Mouse (Mus musculus) fibroblast of lung, adult 2 months (primary cell): ENCODE results near the gene Zmynd8.
"Not testable (repeated sequence)": the region's sequence is repeated elsewhere in the genome, so short reads cannot be mapped to it uniquely, and the experiment has no call there.

Source experiments
- DNase-seq: peaks from one replicate; pipeline ENCODE4 v3.0.0-alpha.2; 2011; ENCODE audit warnings: low read depth

The Zmynd8 gene

GRCm38 (mm10) chr2:165808179-165808975 is 90.4 kb downstream of the Zmynd8 start:
- DNase-seq: no peak

GRCm38 (mm10) chr2:165800174-165800573 is 98.6 kb downstream of the Zmynd8 start:
- not testable (repeated sequence) for DNase-seq

GRCm38 (mm10) chr2:165797876-165798275 is 100.9 kb downstream of the Zmynd8 start:
- no peak for DNase-seq

- no peak for DNase-seq
Observed at GRCm38 (mm10) chr2:165793283-165793638, 105.6 kb downstream of the Zmynd8 start.

- no peak for DNase-seq
Observed at GRCm38 (mm10) chr2:165792431-165793282, 106.2 kb downstream of the Zmynd8 start.

DNA sequence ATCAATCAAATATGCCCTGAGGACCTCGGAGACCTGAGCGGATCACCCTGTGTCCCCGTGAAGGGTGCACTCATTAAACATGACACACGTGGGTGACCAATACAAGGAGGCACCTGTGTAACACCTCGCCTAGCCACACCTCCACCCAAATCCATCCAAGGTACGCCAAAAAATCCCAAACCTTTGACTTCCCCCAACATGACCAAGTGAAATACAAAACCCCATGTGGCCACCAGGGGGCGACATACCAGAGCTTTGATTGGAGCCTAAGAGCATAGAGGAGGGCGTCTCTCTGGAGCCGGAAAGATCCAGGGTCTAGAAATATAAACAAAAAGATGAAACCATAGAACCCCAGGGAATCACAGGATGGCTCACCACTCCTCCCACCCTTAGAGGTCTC is 107.2 kb downstream of the Zmynd8 start:
- DNase-seq: no peak

DNA sequence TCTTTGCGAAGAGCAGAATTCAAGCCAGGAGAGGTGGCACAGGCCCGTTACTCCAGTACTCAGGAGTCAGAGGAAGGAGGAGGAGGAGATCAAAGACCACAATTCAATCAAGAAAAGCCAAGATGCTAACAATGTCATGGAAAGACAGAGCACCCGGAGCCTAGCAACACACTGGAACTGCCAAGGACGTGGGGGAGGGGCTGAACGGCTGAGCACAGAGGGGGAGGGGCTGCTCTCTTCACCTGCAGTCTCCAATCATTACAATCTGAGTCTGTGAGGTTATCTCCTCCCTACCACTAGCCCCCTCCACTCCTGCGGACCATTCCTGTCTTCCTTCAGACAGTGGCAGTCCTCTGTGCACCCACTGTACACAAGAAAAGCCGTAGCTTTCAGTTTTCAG is 107.8 kb downstream of the Zmynd8 start:
- no peak for DNase-seq

GRCm38 (mm10) chr2:165789667-165790066 is 109.1 kb downstream of the Zmynd8 start:
- DNase-seq: no peak

DNA sequence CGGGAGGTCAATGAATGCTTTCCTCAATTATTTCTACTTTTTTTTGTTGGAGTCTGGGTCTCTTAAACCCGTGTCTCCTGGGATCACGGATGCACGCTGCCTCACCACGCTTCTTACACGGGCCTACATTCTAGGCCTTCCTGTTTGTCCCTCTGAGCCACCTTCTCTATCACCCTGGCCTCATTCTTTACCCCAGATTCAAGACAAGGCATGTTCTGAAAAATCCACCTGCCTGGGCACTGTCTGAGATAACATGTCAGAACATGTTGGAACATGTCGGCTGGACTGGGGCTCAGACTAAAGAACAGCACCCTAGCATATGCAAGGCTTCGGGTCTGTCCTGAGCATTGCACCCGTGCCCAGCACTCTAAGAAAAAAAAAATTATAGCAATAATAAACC is 110.0 kb downstream of the Zmynd8 start:
- no peak for DNase-seq

- no peak for DNase-seq
Observed at GRCm38 (mm10) chr2:165788005-165788404, 110.8 kb downstream of the Zmynd8 start.

DNA sequence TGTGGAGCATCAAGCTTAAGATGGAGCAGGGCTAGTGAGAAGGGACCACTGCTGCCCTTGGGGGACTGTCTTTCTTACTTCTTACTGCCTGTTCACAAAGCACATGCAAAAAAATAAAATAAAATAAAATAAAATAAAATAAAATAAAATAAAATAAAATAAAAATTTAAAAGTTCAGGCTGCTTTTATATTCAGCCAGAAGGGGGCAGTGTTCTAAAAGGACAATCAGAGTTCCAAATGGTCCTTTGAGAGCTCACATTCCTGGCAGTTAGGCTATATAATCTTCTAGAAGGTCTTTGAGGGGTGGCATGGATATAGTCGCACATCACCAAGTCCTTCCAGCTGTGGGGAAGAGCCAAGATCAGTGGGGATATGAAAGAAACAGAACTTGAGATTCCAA is 112.3 kb downstream of the Zmynd8 start:
- no peak for DNase-seq

GRCm38 (mm10) chr2:165785312-165786036 is 113.3 kb downstream of the Zmynd8 start:
- no peak for DNase-seq

- DNase-seq: peak; percentile 28
Observed at GRCm38 (mm10) chr2:165782324-165782723, 116.5 kb downstream of the Zmynd8 start.

GRCm38 (mm10) chr2:165778927-165779326 is 119.9 kb downstream of the Zmynd8 start:
- DNase-seq: peak; percentile 43

DNA sequence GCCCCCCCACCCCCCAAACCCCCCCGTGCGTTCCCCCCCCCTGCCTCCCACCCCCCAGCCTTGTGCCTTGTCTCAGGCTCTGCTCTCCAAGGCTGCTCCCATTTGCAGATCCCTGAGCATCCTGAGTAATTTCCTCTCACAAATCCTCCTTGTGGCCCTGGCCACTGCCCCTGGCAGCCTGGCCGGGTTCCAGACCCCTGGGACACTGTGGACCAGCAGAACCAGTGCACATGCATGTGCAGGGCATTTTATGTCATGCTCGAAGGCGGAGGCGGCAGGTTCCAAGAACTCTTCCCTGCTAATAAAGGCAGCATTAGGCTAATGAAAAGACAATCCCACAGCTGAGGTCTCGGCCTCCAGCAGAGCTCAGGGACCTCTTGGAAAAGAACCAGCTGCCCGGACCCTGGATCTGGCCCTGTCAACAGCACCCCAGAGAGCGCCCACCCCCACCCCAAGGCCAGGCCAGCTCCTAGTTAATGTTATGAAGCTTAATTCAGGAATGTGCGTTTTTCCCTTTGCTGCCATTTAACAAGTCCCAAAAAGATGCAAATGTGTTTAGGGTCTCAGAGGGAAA is 129.4 kb downstream of the Zmynd8 start:
- no peak for DNase-seq

- DNase-seq: no peak
Observed at GRCm38 (mm10) chr2:165768805-165769358, 129.9 kb downstream of the Zmynd8 start.

DNA sequence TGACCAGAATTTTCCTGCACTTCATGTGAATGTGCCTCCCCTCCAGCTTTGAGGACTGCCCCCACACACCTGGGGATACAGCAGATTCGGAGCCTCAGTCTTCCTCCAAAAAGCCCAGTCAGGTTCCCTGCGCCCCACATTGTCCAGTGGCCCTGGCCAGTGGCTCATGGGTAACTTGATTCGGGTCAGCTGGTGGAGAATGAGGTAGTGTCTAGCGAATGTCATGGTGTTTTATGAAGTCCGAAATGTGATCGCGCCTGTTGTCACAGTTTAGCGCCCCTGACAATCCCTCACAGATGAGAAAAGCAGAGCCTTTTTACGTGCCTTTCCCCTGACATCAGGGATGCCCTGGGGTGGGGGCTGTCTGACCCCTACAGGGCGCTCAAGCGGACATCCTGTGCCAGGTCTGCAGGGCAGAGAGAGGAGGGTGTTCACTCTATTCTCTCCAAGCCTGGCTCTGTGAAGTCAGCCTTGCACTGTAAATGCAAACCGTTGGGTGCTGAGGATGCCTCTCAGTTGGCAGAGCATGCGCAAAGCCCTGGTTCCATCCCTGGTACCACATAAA is 139.3 kb downstream of the Zmynd8 start:
- no peak for DNase-seq

- no peak for DNase-seq
Observed at GRCm38 (mm10) chr2:165758534-165758933, 140.3 kb downstream of the Zmynd8 start.

DNA sequence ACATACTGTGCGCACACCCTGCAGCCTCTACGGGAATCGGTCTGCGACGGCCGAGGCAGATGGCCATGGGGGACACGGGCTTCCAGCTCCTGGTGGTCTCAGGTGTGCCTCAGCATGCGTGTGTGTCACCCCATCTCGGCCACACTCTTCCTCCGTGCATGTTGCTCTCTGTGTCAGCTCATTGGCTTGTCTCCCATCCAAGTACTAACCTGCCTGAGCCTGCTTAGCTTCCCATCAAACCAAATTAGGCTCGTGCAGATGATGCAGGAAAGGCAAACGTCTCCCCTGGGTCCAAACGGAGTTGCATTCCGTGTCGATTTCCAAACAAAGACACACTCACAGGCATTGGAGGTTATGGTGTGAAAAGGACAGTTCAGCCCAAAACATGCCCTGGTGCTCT is 141.0 kb downstream of the Zmynd8 start:
- DNase-seq: no peak

DNA sequence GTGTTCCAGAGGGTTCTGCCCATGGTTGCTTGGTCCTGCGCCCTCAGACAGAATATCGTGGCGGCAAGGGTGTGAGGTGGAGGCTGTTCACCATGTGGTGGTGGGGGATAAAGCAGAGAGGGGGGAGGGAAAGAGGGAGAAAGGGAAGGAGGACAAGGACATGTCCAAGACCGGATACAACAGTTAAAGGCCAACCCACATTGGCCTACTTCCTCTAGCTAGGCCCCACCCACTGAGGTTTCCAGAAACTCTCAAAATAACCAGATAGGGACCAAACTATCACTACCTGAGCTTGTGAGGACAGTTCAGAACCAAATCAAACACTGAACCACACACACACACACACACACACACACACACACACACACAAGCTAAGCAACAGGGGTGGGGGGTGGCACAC is 146.1 kb downstream of the Zmynd8 start:
- no peak for DNase-seq

- DNase-seq: no peak
Observed at GRCm38 (mm10) chr2:165751068-165751467, 147.7 kb downstream of the Zmynd8 start.

DNA sequence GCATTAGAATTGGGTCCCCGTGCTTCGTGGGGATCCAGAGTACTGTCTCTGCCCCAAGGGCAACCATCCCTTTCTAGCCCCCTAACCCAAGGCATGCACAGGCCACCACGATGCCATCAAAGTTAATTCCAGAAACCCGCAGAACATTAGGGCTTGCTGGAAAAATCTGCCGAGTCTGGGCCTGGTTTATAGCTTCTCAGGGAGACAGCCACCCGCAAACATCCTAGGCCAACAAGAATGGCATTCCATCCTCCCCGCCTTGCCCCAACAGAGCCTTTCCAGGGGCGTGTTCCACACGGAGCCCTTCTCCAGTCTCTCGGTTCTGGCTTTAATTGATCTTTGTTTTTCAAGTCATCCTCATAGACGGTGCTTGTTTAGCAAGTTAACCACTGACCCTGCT is 150.4 kb downstream of the Zmynd8 start:
- DNase-seq: no peak
